Mouse (Mus musculus): Measurements from ENCODE around the gene Snrnp48.

Gene Snrnp48

DNA sequence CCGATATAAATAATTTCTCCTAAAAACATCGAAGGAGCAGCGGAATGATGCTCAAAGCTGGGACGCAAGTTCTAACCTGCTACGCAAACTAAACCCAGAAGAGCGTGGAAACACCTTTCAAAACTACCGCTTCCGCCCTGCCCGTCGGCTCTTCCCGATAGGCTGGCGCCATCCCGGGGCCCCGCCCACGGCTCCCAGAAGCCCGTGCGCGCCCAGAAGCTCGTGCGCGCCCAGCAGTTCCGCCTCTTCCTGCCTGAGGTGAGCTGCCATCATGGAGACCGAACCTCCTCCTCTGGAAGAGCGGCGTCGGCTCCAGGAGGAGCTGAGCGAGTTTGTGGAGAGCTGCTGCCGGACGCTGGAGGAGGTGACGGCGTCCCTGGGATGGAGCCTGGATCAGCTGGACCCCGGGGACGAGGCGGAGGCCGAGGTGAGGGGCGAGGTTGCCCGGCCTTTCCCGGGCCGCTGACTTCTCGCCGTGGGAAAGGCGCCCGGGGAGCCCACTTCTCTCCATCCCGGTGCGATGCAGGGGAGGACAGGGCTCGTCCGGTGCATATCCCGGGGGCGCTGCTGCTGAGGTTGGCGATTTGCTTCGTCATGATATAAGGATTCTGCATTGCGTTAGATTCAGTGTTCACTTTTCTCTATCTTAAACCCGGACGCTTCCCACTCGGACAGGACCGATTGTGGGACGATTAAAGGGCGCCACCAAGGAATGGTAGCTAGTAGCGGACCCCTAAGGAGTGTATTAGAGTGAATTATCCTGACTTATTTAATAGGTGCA lies at the start of gene Snrnp48:
Gene Snrnp48, plus strand, starts transcription at position 237 of the 781 bp plus-strand sequence.
- DNase-seq: peak; percentile 92

GRCm38 (mm10) chr13:38155523-38155922 lies 49.2 kb upstream of the Snrnp48 start:
- DNase-seq: no peak

DNA sequence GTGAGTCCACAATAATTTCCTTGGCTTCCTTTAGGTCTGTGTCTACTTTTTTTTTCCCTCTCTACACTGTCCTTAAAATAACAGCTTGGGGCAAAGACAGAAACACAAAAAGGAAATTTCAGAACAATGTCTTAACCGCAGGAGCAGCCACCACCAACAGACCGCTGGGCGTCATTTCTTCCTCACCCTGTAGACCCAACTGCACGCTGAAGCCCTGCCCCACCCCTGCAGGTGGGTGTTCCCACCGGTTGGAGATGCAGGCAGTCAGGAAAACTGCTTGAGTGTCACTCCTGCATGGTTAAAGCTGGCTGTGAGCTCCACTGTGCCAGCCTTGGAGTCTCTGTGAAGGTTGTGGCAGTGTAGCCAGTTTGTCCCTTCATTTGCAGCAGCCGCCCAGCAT lies 47.1 kb upstream of the Snrnp48 start:
- peak; percentile 29 for DNase-seq

GRCm38 (mm10) chr13:38162002-38162401 lies 42.7 kb upstream of the Snrnp48 start:
- no peak for DNase-seq

DNA sequence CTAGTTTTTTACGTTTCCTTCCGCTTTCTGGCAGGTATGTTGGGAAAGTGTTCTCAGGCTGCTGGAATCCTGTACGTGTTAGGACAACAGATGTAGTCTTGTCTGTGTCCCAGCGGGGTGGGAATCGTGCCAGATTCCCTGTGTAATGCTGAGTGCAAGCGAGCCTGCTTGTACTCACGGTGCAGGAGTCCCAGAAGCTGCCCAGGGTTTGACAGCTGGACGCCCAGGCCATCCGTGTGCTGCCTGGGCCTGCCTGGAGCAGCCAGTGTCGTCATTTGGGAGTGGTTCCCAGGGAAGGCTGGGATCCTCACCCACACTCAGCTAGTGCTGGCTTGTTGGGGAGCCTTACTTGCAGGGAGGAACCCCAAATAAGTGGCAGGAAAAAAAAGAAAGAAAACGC lies 42.1 kb upstream of the Snrnp48 start:
- DNase-seq: peak; percentile 39

DNA sequence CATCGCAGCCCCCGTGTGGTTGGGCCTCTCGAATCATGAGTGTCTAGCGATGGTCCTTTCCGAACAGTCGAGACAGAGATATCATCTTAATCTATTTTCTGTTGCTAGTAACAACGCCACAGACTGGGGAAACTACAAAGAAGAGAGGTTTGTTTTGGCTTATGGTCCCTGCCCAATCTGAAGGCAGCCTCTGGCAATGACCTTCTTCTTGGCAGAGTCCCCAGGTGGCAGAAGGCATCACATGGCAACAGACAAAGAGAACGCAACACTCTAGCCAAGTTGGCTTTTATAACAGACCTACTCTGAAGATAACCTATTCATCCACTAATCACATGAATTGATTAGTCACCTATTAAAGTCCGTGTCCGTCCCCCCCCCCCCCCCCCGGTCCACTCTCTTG lies 39.8 kb upstream of the Snrnp48 start:
- DNase-seq: no peak

GRCm38 (mm10) chr13:38167056-38167455 lies 37.7 kb upstream of the Snrnp48 start:
- no peak for DNase-seq

- DNase-seq: no peak
Observed at GRCm38 (mm10) chr13:38170707-38171144, 34.0 kb upstream of the Snrnp48 start.

DNA sequence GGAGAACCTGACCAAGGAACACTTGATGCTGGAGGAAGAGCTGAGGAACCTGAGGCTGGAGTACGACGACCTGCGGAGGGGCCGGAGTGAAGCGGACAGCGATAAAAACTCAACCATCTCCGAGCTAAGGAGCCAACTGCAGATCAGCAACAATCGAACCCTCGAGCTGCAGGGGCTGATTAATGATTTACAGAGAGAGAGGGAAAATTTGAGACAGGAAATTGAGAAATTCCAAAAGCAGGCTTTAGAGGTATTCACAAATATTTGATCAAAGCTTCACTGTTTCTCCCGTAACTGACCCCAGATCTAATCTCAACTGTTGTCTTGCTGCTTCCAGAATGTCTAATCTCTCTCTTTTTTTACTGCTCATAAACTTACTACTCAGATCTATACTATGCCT lies 11.3 kb upstream of the Snrnp48 start:
- no peak for DNase-seq

DNA sequence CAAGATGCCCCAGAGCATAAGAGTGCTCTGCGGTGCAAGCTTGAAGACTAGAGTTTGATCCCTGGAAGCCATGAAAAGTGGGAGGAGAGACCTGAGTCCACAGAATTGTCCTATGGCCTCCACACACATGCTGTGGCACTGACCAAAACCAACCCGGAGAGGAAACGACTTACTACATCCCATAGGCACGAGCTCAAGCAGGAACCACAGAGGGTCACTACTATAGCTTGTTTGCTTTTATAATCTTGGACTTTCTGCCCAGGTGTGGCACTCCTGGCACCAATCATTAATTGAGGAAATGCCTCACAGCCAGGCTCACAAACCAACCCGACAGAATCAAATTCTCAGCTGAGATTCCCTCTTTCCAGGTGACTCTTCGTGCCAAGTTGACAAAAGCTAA lies 3.3 kb upstream of the Snrnp48 start:
- no peak for DNase-seq

DNA sequence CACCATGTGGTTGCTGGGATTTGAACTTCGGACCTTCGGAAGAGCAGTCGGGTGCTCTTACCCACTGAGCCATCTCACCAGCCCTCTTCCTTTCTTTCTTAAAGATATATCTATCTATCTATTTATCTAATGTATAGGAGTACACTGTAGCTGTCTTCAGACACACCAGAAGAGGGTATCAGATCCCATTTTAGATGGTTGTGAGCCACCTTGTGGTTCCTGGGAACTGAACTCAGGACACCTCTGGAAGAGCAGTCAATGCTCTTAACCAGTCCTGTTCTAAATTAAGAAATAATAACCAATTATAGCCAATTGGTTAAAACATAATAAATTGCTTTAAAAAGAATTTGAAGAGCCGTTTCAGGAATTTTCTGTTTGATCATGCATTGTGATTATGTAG lies 567 bp upstream of the Snrnp48 start:
- no peak for DNase-seq

GRCm38 (mm10) chr13:38211122-38211521 lies 6.4 kb downstream of the Snrnp48 start:
- no peak for DNase-seq

- no peak for DNase-seq
Observed at GRCm38 (mm10) chr13:38218686-38219085, 13.9 kb downstream of the Snrnp48 start.

GRCm38 (mm10) chr13:38220331-38220730 lies 15.6 kb downstream of the Snrnp48 start:
- DNase-seq: no peak

DNA sequence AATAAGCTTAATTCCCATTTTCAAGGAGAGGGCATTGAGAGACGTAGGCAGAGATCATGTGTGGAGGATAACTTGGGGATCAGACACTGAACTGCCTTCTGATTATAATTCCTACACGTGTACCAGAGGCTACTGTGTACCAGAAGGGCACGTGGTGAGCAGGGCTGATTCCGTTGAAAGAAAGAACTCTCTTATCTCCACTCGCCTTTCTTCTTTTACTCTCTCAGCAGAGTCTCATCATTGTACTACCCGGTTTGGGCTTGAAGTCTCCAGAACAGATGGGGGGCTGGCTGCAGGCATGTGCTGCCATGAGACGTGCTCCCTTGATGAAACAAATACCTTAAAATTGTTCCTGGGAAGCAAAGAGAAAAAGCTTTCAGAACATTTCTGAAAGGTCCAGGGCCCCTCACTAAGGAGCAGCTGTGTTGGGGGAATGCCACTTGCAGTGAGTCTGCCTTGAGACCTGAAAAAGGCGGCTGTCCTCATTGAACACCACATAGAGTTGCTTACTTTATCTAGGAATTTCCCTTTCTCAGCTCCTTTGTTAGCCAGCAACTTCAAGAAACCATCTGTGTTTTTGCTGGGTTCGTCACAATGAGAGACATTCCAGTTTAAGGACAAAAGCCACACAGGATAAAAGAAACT lies 25.6 kb downstream of the Snrnp48 start:
- DNase-seq: no peak

DNA sequence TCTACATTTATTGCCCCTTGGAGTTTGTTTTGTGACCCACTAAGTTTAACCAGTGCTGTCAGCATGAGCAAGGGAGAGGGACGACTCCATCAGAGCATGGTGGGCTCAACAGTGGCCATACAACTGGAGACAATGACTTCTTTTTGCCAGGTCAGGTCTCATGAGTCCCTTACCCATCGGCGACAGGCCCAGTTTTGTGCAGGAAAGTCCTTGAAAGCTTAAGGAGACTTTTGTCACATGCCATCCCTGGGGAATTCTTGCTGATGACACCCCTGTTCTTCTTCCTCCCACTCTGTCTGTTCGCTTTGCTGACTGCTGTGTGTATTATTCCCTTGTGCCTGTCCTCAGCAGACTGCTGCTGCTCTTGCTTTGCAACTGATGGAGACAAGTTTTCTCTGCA lies 27.7 kb downstream of the Snrnp48 start:
- DNase-seq: no peak

DNA sequence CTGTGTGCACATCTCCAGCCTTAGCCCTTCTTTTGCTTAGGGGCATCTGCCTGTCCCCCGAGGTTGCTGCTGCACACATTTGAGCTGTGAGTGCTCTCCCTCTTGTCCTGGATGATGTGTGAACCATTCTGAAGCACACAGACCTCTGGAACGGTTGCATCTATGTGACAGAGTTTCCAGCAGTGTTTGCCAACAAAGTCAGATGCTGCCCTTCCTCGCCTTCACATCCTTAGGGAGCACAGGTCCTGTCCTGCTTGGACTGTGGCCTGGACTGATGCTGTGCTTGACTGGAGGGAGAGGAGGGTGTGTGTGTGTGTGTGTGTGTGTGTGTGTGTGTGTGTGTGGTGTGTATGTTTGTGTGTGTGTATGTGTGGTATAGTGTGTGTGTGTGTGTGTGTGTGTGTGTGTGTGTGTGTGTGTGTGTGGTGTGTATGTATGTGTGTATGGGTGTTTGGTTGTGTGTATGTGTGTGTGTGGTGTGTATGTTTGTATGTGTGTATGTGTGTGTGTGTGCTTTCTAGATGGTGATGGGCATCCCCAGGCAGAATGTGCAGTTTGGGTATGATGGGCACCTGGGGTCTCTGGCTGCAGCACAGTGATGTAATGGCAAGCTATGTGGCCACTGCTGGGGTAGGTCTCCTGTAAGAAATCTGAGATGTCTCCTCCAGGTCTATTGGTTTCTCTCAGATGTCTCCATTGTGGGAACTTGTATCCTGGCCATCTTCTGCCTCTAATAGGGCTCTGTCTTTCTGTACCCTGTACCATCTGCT lies 28.3 kb downstream of the Snrnp48 start:
- DNase-seq: no peak

GRCm38 (mm10) chr13:38234651-38235050 lies 29.9 kb downstream of the Snrnp48 start:
- DNase-seq: no peak

GRCm38 (mm10) chr13:38235370-38235769 lies 30.6 kb downstream of the Snrnp48 start:
- DNase-seq: no peak

- DNase-seq: no peak
Observed at GRCm38 (mm10) chr13:38248151-38248550, 43.4 kb downstream of the Snrnp48 start.

- DNase-seq: no peak
Observed at GRCm38 (mm10) chr13:38251226-38251625, 46.5 kb downstream of the Snrnp48 start.

DNA sequence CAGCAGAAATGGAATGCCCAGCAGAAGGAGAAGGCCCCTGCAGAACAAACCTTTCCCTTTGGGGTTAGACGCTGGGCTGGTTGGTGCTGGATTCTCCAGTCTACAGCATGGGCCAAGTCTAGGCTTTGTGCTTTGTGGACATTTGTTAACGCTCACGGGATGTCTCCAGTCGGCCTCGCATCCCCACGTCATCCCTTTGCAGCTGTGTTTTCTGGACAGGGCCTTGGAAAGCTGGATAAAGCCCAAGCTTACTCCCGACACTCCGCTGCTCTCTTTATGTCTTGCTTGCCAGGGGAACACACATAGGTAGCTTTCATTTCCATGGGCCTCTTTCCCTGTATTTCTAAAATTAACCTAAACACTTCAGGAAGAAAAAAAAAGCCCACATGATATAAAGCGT lies 49.0 kb downstream of the Snrnp48 start:
- no peak for DNase-seq

- DNase-seq: no peak
Observed at GRCm38 (mm10) chr13:38258901-38259300, 54.2 kb downstream of the Snrnp48 start.
